Mouse (Mus musculus): ENCODE measurements around the gene Ppm1m. TPM values are rescaled to one million over a fixed set of nuclear protein-coding genes. Genes with fewer than 3 reads are reported as not detected.

Ppm1m gene
- polyA plus RNA-seq, 1 experiment from 2014 or later = 10.0 TPM

DNA sequence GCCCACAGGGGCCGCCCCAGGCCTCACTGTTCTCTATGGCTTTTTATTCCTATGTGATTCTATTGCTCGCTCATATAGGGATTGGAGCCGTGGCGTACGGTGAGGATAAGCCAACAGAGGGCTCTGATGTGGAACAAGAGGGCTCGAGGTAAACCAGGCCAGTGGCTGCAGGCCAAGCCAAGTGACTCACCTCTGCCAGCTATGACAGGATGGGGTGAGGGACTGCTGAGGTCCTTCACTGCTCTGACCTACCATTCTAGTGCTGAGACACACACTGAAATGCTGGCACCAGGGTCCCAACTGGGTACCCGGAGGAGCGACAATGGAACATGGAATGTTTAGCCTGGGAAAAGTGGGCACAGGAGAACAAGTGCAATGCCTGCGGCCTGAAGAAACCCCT, 45.4 kb downstream of the Ppm1m start:
- no peaks in the 10 kb centered on the region for H3K36me3 ChIP-seq (ENCODE audit: control insufficient read depth, insufficient read depth)
- H3K27me3 ChIP-seq (replicated peaks; ENCODE audit: control insufficient read depth, insufficient read depth, low read length) = peaks cover 15% of the 10 kb centered on the region
- no peak overlapping the region for H3K9ac ChIP-seq (ENCODE audit: low read depth, low read length)
- no peaks in the 10 kb centered on the region for H3K9me3 ChIP-seq (ENCODE audit: control insufficient read depth)
- no peak overlapping the region for H3K27ac ChIP-seq (ENCODE audit: low read depth, low read length)
- H3K4me2 ChIP-seq (replicated peaks; ENCODE audit: low read depth) = no peak overlapping the region
- no peak overlapping the region for H3K4me3 ChIP-seq (ENCODE audit: low read depth, low read length)
- no peaks in the 10 kb centered on the region for H3K4me1 ChIP-seq (replicated peaks; ENCODE audit: control insufficient read depth, insufficient read depth, low read length)
- 90% methylated on average over 9 of the region's 9 CpGs for WGBS
- no peak for TF ChIP-seq CTCF (IDR thresholded peaks at IDR 0.05; ENCODE audit: low read depth)
- no peak for ATAC-seq

DNA sequence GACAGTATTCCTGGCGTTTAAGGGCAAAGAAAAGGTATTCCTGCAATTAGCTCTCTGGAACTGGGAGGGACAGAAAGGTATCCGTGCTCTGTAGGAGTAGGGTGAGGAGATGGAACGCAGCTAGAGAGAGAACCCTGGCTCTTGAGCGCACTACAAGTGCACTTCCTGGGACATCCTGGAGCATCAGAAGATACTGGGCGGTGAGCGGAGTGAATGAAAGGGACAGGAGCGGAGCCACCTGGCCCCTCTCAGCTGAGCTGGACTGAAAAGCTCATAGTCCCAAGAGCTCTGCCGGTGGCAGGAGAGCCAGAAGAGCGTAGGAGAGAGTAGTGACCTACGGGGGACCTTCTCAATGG, 50.2 kb downstream of the Ppm1m start:
- Histone ChIP-seq H3K9me3 (ENCODE audit: control insufficient read depth) (no peaks in the 10 kb centered on the region), H3K4me2 (replicated peaks; ENCODE audit: low read depth) (peak overlapping the region; percentile 51), H3K36me3 (ENCODE audit: control insufficient read depth, insufficient read depth) (no peaks in the 10 kb centered on the region), H3K27ac (ENCODE audit: low read depth, low read length) (no peak overlapping the region), H3K4me1 (replicated peaks; ENCODE audit: control insufficient read depth, insufficient read depth, low read length) (no peaks in the 10 kb centered on the region), H3K27me3 (replicated peaks; ENCODE audit: control insufficient read depth, insufficient read depth, low read length) (peaks cover 29% of the 10 kb centered on the region), H3K9ac (ENCODE audit: low read depth, low read length) (no peak overlapping the region), H3K4me3 (ENCODE audit: low read depth, low read length) (peak overlapping the region; percentile 26)
- no peak for TF ChIP-seq CTCF (IDR thresholded peaks at IDR 0.05; ENCODE audit: low read depth)
- ATAC-seq = no peak
- WGBS = 25% methylated on average over 10 of the region's 10 CpGs

DNA sequence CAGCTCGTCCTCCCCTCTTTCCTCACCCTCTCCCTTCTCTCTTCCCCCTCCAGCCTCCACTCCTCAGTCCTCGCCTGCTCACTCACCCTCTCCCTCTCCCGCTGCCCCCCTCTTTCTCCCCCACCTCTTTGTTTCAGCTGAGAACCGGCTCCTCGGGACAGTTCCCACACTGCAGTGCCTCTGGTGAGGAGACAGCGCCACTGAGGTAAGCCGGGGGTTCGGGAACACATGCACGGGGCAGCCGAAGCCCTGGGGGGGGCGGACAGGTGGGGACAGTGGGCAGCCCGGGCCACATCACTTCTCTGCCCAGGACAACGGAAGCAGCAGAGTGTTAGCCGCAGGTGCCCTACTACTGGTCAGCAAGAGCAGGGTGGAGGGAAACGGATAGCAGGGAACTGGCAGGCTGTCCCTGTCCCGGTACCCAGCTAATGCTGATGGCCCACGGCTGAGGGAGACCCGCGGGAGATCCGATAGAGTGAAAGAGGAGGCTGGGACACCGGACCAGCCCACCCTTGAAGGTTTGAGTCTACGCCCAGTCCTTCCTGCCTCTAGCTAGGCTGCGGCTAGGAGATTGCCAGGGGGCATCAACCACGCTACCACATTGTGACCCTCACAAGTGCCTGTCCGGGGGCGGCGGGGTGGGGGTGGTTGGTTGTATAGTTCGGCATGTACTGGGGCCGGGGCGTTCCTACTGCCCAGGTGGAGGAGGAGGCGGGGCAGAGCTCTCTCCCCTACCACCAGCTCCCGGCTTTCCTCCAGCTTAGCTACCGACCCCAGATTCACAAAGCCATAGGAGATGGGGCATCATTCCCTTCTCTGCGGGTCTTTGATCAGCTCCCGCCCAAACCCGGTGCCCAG, 50.8 kb downstream of the Ppm1m start:
- H3K36me3 ChIP-seq (ENCODE audit: control insufficient read depth, insufficient read depth) = no peaks in the 10 kb centered on the region
- peaks cover 29% of the 10 kb centered on the region for H3K27me3 ChIP-seq (replicated peaks; ENCODE audit: control insufficient read depth, insufficient read depth, low read length)
- no peaks in the 10 kb centered on the region for H3K4me1 ChIP-seq (replicated peaks; ENCODE audit: control insufficient read depth, insufficient read depth, low read length)
- peak overlapping the region; percentile 26 for H3K4me3 ChIP-seq (ENCODE audit: low read depth, low read length)
- no peak overlapping the region for H3K27ac ChIP-seq (ENCODE audit: low read depth, low read length)
- under 1% methylated on average over 36 of the region's 36 CpGs for WGBS
- ATAC-seq = 0 out of 2 replicates have a peak, but pooled peaks have one; percentile 24
- H3K9me3 ChIP-seq (ENCODE audit: control insufficient read depth) = no peaks in the 10 kb centered on the region
- no peak overlapping the region for H3K9ac ChIP-seq (ENCODE audit: low read depth, low read length)
- no peak; the same call in 1 of the 2 replicates for TF ChIP-seq CTCF (IDR thresholded peaks at IDR 0.05; ENCODE audit: low read depth)
- peak overlapping the region; percentile 51 for H3K4me2 ChIP-seq (replicated peaks; ENCODE audit: low read depth)

DNA sequence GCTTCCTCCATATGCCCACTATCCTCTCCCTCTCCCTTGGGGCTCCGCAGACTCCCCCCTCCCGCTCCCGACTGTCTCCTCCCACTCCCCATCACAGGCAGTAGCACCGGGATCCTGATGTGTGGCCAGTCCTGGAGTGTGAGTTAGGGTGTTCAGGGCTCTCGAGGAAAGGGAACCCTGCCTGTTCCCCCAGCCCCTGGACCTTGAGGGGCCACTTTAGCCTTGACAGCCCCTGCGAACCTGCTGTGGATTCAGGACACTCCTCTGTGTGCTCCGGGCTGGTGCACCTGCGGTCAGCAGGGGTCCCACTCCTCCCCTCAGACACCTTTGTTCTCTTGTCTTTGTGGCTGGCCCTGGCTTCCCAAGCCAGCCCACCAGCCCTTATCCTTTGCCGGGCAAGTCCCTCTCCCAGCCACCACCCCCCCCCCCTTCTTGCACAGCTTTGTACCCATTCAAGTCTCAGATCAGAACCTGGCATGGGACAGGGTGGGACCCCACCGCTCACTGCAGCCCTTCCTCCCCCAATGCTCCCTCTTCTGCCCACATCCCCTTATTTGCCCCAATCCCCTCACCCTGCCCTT, 51.6 kb downstream of the Ppm1m start:
- peak overlapping the region; percentile 51 for H3K4me2 ChIP-seq (replicated peaks; ENCODE audit: low read depth)
- WGBS = 9% methylated on average over 10 of the region's 10 CpGs
- H3K9me3 ChIP-seq (ENCODE audit: control insufficient read depth) = no peaks in the 10 kb centered on the region
- no peak for TF ChIP-seq CTCF (IDR thresholded peaks at IDR 0.05; ENCODE audit: low read depth)
- H3K4me1 ChIP-seq (replicated peaks; ENCODE audit: control insufficient read depth, insufficient read depth, low read length) = no peaks in the 10 kb centered on the region
- ATAC-seq = peak; percentile 11; the same call in 1 of the 2 replicates
- H3K4me3 ChIP-seq (ENCODE audit: low read depth, low read length) = no peak overlapping the region
- peaks cover 29% of the 10 kb centered on the region for H3K27me3 ChIP-seq (replicated peaks; ENCODE audit: control insufficient read depth, insufficient read depth, low read length)
- H3K9ac ChIP-seq (ENCODE audit: low read depth, low read length) = no peak overlapping the region
- H3K36me3 ChIP-seq (ENCODE audit: control insufficient read depth, insufficient read depth) = no peaks in the 10 kb centered on the region
- no peak overlapping the region for H3K27ac ChIP-seq (ENCODE audit: low read depth, low read length)

DNA sequence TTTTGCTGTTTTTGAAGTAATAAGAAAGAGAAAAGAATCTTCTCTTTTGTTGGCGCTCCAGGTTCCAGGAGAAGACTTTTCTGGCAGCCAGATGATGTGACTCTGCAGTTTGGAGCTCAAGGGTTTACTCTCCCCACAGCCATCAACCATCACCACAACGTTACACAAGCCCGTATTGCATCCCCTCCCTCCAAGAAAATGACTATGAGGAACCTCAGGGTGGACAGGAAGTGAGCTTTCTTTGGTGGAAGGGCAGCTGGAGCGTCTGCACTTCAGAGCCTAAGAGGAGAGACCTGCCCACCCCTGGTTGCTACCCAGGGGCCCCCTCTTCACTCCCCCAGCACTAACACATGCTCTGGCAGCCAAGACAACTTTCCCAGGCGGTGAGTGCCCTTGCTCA, 52.3 kb downstream of the Ppm1m start:
- Histone ChIP-seq H3K9me3 (ENCODE audit: control insufficient read depth) (no peaks in the 10 kb centered on the region), H3K36me3 (ENCODE audit: control insufficient read depth, insufficient read depth) (no peaks in the 10 kb centered on the region), H3K27ac (ENCODE audit: low read depth, low read length) (no peak overlapping the region), H3K4me2 (replicated peaks; ENCODE audit: low read depth) (no peak overlapping the region), H3K27me3 (replicated peaks; ENCODE audit: control insufficient read depth, insufficient read depth, low read length) (peaks cover 29% of the 10 kb centered on the region), H3K4me3 (ENCODE audit: low read depth, low read length) (no peak overlapping the region), H3K4me1 (replicated peaks; ENCODE audit: control insufficient read depth, insufficient read depth, low read length) (no peaks in the 10 kb centered on the region), H3K9ac (ENCODE audit: low read depth, low read length) (no peak overlapping the region)
- no peak for TF ChIP-seq CTCF (IDR thresholded peaks at IDR 0.05; ENCODE audit: low read depth)
- ATAC-seq = no peak
- WGBS = 41% methylated on average over 5 of the region's 5 CpGs

DNA sequence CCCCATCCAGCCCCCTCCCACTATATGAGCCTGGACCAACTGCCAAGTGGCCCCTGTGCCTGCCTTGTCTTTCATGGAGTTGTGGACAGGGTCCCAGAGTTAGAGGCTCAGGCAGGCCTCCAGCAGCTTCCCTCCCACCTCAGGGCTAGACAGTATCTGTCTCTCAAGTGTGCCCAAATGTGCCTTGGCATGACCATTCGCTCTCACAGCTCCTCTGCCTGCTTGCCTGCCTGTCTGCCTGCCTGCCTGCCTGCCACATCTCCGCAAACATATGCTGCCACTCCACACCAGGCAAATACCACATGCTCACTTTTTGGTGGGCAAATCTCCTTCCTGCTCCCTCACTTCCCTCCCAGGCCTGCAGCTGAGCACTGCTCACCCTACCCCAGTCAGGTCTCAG, 54.0 kb downstream of the Ppm1m start:
- no peak overlapping the region for H3K4me3 ChIP-seq (ENCODE audit: low read depth, low read length)
- no peaks in the 10 kb centered on the region for H3K9me3 ChIP-seq (ENCODE audit: control insufficient read depth)
- H3K4me1 ChIP-seq (replicated peaks; ENCODE audit: control insufficient read depth, insufficient read depth, low read length) = no peaks in the 10 kb centered on the region
- H3K27me3 ChIP-seq (replicated peaks; ENCODE audit: control insufficient read depth, insufficient read depth, low read length) = peaks cover 28% of the 10 kb centered on the region
- no peak for ATAC-seq
- no peaks in the 10 kb centered on the region for H3K36me3 ChIP-seq (ENCODE audit: control insufficient read depth, insufficient read depth)
- no peak overlapping the region for H3K9ac ChIP-seq (ENCODE audit: low read depth, low read length)
- H3K4me2 ChIP-seq (replicated peaks; ENCODE audit: low read depth) = no peak overlapping the region
- 78% methylated on average over 2 of the region's 2 CpGs for WGBS
- H3K27ac ChIP-seq (ENCODE audit: low read depth, low read length) = no peak overlapping the region
- no peak for TF ChIP-seq CTCF (IDR thresholded peaks at IDR 0.05; ENCODE audit: low read depth)

MicroRNA genes within 50 kb of the gene (microRNA counts, 519-probe panel; counts per million panel counts)
- microRNA mmu-let-7g = 6,304 counts per million, percentile 99 among the panel's probes with 10 or more counts

Small RNAs within 50 kb of the gene (microRNA-seq; reads per million reads assigned to microRNA genes)
- 4.9 reads per million, percentile 12 among the genes with 10 or more reads in this experiment for gene Mir135a-1
- gene Mirlet7g = 52,488 reads per million, percentile 100 among the genes with 10 or more reads in this experiment

Other genes with a start within 250 kb of the Ppm1m start
- gene Col6a5, start 239.1 kb downstream of the Ppm1m start, polyA plus RNA-seq (2015; fragmentation: Nextera tagmentation; extraction: Ambion mirVana) = 3.6 and 4.0 TPM in 2 replicates
- 39.8 and 46.6 TPM in 2 replicates for gene Col6a4, start 103.0 kb downstream of the Ppm1m start, polyA plus RNA-seq (2015; fragmentation: Nextera tagmentation; extraction: Ambion mirVana)
- 17.4 and 20.6 TPM in 2 replicates for gene Glyctk, start 41.6 kb downstream of the Ppm1m start, polyA plus RNA-seq (2015; fragmentation: Nextera tagmentation; extraction: Ambion mirVana)
- gene Wdr82, start 28.8 kb downstream of the Ppm1m start, polyA plus RNA-seq (2015; fragmentation: Nextera tagmentation; extraction: Ambion mirVana) = 10.6 and 11.3 TPM in 2 replicates
- 21.9 and 25.6 TPM in 2 replicates for gene Twf2, start 3.4 kb upstream of the Ppm1m start, polyA plus RNA-seq (2015; fragmentation: Nextera tagmentation; extraction: Ambion mirVana)
- 0.08 and 0.09 TPM in 2 replicates for gene Tlr9, start 22.9 kb upstream of the Ppm1m start, polyA plus RNA-seq (2015; fragmentation: Nextera tagmentation; extraction: Ambion mirVana)
- gene Alas1, start 48.9 kb upstream of the Ppm1m start, polyA plus RNA-seq (2015; fragmentation: Nextera tagmentation; extraction: Ambion mirVana) = 81.2 and 82.9 TPM in 2 replicates
- 11.5 and 12.3 TPM in 2 replicates for gene Poc1a, start 81.3 kb upstream of the Ppm1m start, polyA plus RNA-seq (2015; fragmentation: Nextera tagmentation; extraction: Ambion mirVana)
- 4.6 TPM in 2 replicates for gene Dusp7, start 168.9 kb upstream of the Ppm1m start, polyA plus RNA-seq (2015; fragmentation: Nextera tagmentation; extraction: Ambion mirVana)
- gene Rpl29, start 229.7 kb upstream of the Ppm1m start, polyA plus RNA-seq (2015; fragmentation: Nextera tagmentation; extraction: Ambion mirVana) = 539 and 575 TPM in 2 replicates
- gene Acy1, start 238.6 kb upstream of the Ppm1m start, polyA plus RNA-seq (2015; fragmentation: Nextera tagmentation; extraction: Ambion mirVana) = 42.2 and 43.2 TPM in 2 replicates
- 35.9 and 38.1 TPM in 2 replicates for gene Abhd14b, start 247.7 kb upstream of the Ppm1m start, polyA plus RNA-seq (2015; fragmentation: Nextera tagmentation; extraction: Ambion mirVana)
- gene Abhd14a, start 247.9 kb upstream of the Ppm1m start, polyA plus RNA-seq (2015; fragmentation: Nextera tagmentation; extraction: Ambion mirVana) = 20.8 and 21.0 TPM in 2 replicates